Mouse (Mus musculus) embryonic fibroblast, embryonic 13.5 days (primary cell): ENCODE data around the gene Pitx3.

Experiments
- CTCF ChIP-seq: IDR thresholded peaks from 2 replicates; pipeline ENCODE4 v1.5.1; 2011; ENCODE audit warnings: mild to moderate bottlenecking, control low read depth, low read length, moderate library complexity, borderline replicate concordance; ENCODE audit not compliant: insufficient read depth
- POLR2A ChIP-seq: IDR thresholded peaks from 2 replicates; pipeline ENCODE4 v1.6.1; 2011; ENCODE audit warnings: low read depth, mild to moderate bottlenecking, control low read depth, low read length, moderate library complexity

GRCm38 (mm10) chr19:46136639-46137580 is 11.2 kb downstream of the Pitx3 start:
- TF ChIP-seq CTCF (peak; percentile 87), POLR2A (no peak)
